Mouse (Mus musculus) brain, embryonic 18.5 days (tissue): ENCODE measurements around the gene Rnf186.
A peak's percentile ranks its signal among the peaks of the same experiment; 100 is the strongest.

Experiments used
- DNase-seq: peaks from one replicate; pipeline ENCODE4 v3.0.0-alpha.2; 2012; ENCODE audit warnings: low read depth, low spot score

The Rnf186 gene

DNA sequence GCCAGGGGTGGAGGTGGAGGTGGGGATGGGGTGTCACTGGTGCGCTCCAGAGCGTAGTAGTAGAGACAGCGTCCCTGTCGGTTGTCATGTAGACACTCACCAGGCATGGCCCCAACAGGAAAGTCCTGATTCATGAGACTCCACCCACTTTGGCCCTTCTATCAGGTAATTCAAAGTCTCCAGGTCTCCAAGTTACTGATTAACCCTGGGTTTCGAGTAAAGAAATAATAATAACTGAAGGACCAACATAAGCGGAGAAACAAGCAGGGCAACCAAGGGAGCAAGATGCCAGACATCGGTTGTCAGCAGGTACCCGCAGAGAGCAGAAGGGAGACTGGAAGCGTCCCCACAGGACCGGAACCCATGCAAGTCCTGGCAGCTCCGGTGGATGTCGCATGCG, at the start of gene Rnf186:
Gene Rnf186 (plus strand): TSS at position 247 of the 400 bp plus-strand sequence.
- no peak for DNase-seq

DNA sequence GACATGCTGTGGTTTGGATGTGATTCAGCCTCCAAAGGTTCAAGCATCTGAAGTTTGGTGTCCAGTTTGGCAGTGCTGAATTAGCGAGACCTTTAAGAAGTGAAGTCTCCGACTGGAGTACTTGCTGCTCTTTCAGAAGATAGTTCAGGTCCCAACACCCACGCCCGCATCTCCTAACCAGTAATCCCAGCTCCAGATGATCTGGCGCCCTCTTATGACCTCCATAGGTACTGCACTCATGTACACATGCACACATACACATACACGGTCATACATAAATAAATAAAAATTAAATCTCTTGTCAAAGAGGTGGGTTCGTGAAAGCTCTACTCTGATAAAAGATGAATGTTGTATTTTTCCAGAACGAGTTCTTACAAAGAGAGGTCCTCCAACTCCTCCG, 49.6 kb upstream of the Rnf186 start:
- no peak for DNase-seq

DNA sequence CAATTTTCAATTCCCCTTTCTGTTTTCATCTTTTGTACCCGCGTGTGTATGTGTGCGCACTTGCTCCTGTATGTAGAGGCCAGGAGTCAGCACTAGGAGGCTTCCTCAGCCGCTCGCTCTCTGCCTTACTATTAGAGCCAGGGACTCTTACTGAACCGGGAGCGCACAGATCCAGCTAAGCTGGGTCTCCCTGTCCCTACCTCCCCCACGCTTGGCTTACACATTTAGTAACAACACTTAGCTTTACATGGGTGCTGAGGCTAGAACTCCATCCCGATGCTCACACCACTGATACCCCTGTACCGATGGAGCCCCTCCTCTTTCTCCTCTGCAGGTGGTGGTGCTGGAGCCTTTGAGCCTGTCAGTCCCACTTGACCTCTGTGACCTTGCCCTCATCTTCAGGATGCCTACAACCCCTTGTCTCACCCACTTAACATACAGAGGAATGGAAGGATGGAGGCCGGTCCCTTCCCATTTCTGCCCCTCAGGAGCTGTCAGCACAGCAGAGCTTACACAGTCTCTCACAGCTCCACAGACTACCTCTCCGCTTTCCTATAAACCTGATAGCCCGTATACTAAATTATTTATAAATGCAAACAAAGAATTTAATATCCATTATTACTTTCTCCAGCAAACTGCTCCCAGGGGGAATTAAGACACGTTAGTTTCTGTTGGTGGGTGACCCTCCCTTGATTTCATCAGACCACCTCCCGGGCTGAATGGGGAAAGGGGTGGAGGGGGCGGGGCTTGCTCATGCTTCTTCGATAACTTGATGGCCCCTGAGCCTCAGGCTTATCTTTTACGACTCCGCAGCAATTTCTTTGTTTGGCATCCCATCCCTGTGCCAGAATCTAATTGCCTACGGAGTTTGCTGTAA, 45.4 kb upstream of the Rnf186 start:
- DNase-seq, result no peak

DNA sequence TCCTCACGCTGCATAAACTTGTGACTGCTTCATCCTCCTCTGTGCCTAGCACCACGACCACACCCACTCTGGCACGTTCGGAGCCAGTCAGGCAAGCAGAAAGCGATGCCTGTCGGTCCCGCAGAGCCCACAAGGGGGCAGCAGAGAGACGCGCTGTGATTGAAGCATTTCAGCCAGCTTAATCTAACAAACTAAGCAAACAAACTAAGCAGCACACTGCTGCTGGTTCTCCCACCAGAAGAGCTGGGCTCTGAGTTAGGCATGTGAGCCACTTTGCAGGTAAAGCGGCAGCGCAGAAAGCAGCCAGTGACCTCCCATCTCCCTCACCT, 44.8 kb upstream of the Rnf186 start:
- DNase-seq, result peak; percentile 75

DNA sequence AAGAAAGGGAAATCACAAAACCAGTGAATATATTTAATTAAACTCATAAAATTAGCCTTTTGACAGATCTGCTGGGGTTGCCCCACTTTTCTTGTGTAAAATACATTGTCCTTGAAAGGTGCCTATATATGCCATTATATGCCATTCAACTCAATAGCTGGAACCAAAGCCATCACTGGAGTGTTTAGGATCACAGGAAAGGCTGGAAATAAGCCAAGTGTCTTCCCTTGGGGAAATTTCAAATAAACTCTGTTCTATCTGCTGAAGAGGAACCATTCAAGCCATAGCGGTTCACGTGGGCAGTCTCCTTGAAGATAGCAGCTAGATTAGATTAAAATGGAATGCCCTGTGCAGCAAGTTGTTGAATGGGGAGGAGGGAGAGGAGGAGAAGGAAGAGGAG, 41.4 kb upstream of the Rnf186 start:
- DNase-seq, result no peak

DNA sequence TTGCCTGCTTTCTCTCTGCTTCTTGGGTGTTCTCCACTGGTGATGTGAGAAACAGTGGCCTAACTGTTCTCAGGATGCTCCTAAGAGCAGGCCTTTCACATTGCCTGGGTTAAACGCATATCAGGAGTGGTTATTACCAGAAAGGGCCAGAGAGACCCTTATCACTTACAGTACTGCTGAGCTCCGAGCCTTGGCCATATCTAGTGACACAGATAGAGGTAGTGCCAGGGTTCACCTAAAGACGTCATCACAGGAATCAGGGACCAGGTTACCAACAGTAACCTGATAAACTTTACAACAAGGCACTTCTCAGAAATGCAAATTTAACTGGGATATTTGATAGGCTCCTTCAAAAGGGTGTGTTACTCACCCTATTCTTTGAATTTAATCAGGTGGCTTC, 33.0 kb upstream of the Rnf186 start:
- no peak for DNase-seq

DNA sequence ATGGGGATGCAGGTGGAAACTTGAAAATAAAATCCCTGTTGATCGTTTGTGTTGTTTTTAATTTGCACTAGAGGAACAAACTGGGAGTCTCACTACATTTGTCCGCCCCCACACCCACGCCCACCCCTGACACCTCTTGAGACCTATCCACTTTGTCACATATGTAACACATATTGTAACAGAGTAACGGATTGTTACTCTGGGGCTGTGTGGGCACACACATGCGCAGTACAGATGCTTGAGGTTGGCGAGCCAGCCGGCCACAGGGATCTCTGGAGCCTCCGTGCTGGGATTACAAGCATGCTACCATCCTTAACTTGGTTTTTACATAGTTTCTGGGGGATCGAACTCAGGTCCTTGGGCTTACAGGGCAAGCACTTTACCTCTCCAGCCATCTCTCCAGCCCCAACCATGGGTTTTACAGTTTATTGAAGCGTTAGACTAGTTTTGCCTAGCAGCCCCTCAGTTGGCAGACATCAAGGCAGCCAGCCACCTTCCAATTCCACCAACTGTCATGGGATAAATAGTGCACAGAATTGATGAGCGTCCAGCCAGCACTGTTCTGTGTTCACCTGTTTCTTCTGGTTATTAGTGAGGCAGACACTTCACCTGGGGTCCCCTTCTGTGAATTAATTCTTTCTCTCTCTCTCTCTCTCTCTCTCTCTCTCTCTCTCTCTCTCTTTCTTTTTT, 32.3 kb upstream of the Rnf186 start:
- DNase-seq, result no peak

DNA sequence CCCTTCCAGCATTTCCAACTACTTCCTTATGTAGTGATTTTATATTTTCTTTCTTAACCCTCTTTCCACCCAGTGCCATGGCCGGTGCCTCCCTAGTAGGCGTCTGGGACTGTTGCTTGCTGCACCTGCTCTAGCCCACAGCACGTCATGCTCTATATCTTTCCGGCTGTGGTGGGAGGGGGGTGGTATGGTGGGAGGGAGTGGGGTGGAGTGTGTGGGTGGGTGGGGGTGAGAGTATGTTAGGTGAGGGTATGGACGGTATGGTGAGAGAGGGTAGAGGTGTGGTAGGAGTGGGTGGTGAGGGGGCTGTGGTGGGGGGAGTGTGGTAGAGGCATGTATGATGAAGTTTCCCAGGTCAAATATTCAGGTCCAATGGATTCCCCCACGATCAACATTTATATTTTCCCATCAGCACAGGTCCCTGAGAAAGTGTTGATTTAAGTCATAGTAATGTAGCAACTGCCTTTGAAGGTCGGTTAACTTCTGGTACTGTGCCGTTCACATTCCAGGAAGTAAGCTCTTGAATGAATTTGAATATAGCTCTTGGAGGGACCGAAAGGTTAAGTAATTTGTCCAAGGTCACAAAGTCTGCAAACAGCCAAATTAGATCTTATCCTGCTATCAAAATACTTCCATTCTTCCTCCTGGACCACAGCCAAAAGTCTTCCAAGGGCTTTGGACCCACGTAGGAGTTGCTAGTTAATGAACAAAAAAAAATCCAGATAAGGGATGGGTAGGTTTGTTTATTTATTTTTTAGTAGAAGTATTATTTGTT, 28.2 kb upstream of the Rnf186 start:
- no peak for DNase-seq

DNA sequence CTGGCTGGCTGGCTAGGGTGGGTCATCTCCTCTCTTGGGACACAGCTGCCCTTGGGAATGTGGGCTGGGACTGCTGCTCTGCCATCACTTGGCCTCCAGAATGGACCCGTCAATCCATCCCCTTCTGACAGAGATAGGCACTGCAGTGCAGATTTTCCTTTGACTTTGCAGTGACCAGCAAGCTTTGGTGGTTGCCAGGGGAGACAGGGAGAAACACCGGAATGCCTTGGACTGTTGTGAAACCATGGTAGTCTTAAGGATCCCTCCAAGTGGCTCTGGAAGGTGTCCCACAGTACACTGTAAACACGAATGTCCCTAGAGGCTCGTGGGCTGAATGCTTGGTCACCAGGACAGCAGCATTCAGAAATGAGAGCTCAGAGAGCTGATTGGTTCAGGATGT, 27.4 kb upstream of the Rnf186 start:
- DNase-seq, result no peak

DNA sequence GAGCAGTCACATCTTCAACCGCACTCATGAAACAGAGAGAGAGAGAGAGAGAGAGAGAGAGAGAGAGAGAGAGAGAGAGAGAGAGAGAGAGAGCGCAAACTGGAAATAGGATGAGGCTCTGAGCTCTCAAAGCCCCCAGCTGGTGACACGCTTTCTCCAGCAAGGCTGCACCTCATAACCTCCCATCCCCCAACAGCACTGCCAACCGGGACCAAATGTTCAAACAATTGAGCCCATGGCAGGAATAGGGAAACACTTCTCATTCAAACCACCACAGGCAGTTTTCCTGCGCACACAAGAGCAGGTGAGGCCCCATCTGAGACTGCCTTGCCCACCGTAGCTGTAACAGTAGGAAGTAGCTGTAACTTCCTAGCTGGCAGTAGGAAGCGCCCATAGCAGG, 25.5 kb upstream of the Rnf186 start:
- no peak for DNase-seq

DNA sequence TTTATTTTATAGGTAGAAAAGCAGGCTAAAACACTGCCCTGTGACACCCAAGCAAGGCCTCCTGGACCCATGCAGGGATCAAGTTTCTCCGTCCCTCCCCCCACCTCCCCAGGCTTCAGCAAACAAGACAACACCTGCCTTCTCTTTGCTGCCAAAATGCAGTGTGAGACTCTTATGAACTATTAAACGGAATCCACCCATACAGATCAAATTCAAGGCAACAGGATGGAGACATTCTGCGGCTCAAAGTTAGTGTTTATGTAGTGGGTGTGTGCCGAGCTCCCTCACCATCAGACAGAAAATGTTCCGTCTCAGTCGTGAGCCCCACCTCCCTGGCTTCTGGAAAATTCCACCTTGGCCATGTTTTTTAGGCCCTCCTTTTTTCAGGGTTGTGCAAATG, 24.9 kb upstream of the Rnf186 start:
- no peak for DNase-seq

DNA sequence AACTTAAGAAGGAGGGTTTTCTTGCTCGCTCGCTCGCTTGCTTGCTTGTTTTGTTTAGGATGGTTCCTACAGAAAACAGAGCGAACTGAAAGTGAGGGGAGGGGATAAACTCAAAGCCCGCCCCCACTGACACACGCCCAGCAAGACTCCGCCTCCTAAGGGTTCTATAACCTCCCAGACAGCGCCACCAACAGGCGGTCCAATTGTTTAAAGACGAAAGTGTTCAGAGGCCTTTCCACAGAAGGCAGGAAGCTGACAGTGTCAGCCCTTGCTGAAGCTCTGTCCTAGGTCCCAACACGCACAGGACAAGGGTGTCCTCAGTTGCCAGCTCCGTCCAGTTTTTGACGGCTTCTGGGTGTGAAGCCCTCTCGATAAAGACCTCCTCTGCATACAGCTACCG, 23.2 kb upstream of the Rnf186 start:
- DNase-seq, result no peak

DNA sequence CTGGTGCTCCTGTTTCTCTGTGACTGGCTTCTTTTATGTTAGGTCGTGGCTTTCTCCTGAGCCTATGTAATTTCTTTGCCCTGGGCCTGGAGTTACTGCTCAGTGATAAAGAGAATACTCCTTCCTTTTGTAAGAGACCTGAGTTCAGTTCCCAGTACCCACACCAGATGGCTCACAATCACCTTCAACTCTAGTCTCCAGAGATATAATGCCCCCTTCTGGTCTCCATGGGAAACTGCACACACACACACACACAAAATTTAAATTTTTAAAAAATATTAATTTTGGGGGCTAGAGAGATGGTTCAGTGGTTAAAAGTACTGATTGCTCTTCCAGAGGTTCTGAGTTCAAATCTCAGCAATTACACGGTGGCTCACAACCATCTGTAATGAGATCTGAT, 18.7 kb upstream of the Rnf186 start:
- DNase-seq, result no peak

DNA sequence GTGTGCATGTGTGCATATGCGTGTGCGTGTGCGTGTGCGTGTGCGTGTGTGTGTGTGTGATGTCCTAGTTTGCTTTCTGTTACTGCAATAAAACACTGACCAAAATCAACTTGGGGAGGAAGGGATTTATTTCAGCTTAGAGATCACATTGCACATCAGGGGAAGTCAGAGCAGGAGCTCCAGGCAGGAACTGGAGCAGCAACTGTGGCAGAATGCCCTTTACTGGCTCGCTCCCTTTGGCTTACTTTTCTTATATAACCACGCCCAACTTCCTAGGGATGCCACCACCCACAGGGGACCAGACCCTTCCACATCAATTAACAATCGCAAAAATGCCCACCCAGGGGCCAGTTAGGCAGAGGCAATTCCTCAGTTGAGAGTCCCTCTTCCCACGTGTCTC, 8.3 kb upstream of the Rnf186 start:
- no peak for DNase-seq

DNA sequence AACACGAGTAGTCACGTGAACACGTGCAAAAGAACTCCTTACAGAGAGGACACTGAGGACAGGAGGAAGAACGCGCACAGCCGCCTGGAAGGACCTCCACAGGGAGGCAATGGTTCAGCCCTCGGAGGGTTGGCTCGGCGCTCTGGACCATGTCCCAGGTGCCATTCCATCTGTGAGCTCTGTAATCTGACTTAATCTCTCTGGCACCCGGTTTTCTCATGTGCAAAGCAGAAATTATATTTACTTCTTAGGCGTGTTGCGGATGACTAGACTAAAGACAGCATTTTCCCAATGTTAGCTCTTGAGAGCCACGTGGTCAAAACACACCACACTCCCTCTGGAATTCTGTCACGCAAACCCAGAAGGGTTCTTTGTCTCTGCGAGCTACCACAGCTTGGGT, 7.8 kb upstream of the Rnf186 start:
- DNase-seq, result no peak

DNA sequence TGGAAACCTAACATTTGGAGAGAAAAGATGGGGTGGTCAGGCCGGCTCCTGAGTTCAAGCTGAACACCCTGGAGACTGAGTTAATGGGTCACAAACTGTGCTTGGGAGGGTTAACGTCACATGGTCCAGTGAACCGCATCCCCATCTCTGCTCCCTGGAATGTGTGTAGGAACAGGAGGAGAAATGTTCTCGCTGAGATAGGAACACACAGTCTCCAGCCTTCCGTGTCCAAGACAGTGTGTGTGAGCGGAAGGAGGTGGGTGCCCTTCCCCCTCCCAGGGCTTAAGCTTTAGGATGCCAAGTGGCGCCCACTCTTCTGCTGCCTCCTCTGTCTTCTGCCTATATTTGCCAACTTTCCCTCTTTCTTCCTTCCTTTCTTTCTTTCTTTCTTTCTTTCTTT, 7.0 kb upstream of the Rnf186 start:
- no peak for DNase-seq

DNA sequence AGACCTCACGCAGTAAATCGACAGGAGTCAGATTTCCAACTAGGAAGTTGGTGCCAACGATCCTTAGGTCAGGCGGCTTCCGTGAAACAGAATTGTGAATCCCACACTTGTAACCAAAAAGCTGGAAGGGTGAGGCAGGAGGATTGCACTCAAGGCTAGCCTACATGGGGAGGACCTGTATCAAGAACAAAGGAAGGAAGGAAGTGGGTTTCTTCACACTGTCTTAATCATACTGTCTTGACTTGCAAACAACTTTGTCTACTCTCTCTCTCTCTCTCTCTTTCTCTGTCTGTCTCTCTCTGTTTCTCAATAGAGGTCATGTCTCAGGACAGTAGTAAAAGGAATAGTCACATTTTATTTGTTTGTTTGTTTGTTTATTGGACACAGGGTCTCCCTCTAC, 4.2 kb upstream of the Rnf186 start:
- DNase-seq, result no peak

DNA sequence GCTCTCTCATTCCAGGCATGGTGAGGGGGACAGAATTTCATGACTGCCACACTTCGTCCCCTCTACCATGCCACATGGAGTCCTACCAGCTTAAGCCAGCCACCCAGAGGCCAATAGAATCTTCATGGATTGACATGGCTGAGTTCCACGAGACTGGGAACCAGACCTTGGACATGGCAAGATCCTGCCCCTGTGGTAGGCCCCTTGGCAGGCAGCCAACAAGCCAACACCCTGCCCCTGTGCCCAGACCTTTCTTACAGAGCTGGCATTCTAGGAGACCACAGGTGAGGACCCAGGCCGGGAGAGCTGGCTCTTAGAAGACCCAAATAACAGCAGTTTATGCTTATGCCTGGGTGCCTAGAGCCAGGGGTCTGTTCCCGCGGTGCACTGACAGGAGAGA, 1.0 kb upstream of the Rnf186 start:
- DNase-seq, result no peak

DNA sequence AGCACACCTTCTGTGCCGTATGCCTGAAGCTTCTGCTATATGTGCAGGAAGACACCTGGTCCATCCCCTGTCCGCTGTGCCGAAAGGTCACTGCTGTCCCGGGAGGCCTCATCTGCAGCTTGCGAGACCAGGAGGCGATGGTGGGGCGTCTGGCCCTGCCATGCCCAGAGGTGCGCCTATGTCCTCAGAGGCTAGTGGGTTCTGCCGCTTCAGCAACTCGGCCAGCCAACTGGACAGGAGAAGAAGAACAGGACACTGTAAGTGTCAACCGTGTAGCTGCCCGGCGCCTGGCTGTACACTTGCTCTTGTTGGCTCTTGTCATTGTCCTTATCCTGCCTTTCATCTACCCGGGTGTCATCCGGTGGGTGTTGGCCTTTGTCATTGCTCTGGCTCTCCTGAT, 573 bp downstream of the Rnf186 start:
- DNase-seq, result no peak

DNA sequence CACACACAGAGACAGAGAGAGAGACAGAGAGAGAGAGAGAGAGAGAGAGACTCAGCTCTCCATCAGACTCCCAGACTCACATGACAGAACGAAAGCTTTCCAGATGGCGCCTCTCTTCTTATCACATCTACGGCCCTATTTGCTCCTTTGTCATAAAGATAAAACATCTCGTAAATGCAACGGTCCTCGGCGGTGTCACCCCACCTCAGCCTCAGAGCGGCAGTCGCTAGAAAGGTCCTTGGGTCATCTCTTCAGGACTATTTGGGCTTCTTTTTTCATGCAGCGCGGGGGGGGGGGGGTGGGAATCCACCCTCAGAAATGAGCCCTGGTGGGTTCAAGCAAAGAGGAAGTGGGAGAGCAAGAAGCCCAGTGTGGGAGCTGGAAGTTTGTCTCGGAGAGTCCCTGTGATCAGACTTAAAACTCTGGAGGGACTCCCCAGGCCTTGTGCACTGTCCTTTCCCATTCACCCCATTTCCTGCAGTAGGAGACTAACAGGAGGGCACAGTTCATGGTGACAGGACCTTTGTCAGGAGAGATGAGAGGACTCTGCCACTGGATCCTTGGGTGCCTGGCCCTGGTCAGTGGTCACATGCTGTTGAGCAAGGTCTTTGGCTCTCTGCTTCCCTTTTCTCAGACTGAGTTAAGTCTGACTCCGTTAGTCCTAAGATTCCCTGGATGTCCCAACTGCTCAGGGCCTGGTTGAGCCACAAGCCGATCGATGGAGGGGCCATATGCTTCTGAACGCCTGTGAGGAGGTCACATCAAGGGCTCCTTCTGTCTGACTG, 2.1 kb downstream of the Rnf186 start:
- no peak for DNase-seq

DNA sequence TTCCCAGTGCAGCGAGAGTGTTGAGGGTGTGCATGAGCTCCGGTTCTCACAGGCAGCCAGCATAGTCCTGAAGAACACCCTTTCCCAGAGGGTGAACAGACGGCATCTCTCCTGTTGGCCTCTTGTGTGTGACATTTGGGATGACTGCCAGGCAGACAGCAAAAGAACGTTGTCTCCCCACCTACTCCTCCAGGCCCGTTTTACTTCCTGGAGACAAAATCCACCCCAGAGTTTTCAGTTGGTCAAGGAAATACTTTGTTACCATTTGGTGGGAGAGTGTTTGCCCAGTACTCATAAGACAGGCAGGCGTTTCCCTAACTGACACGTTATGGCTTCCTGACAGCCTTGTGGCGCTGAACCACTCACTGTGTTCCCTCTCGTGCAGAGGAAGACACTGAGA, 2.8 kb downstream of the Rnf186 start:
- DNase-seq, result no peak

DNA sequence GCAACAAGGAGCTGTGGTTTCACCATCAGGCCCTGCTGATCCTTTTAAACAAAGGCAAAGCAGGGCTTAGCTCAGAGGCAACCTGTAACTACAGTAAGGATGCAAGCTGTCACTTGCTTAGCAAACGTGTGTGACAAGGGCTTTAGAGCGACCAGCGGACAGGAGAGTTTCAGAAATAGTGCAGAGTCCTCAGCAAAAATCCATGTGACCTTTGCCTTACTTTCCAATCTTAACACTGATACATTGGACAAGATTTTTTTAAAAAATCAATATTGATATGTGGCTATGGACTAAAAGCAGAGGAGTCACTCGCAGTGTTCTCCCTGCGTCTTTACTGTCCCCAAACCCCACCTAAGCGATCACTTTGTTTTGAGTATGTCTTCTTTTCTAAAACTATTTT, 4.5 kb downstream of the Rnf186 start:
- DNase-seq, result no peak
